Mouse (Mus musculus) MEL (cell line): ENCODE measurements at regions not wholly inside any gene's neighbourhood (a gene's known extent, or its start where the extent isn't known, plus 50 kb on each side); places are given as distances from the start of the nearest gene placed in this dataset.

Experiments
- DNase-seq: peaks from one replicate; pipeline ENCODE4 v3.0.0; 2011; ENCODE audit warnings: low read depth, low spot score
- H3K27ac ChIP-seq: 2 replicates; pipeline ENCODE4 v1.5.1; 2012; ENCODE audit warnings: low read depth, mild to moderate bottlenecking, control low read depth, low read length, moderate library complexity; ENCODE audit not compliant: control insufficient read depth
- H3K27me3 ChIP-seq, 2 experiments: fragments of 150-350 bp in 1 of 2; sonication (generic) in 1 of 2; 2 replicates each; pipeline ENCODE4 v1.6.1; 2012; ENCODE audit warnings: low read length in 2 of 2, mild to moderate bottlenecking in 2 of 2, improper control_type of control experiment in 1 of 2, moderate library complexity in 1 of 2; ENCODE audit not compliant: insufficient read depth in 2 of 2, control insufficient read depth in 1 of 2
- H3K36me3 ChIP-seq, 2 experiments: 2 replicates each; pipeline ENCODE4 v1.6.1; 2012 to 2014; ENCODE audit warnings: low read length in 2 of 2, improper control_type of control experiment in 1 of 2, inconsistent platforms in 1 of 2, mild to moderate bottlenecking in 1 of 2; ENCODE audit not compliant: insufficient read depth in 2 of 2, control insufficient read depth in 1 of 2
- H3K4me1 ChIP-seq, 2 experiments: fragments of 150-350 bp in 1 of 2; sonication (generic) in 1 of 2; 2 replicates each; pipeline ENCODE4 v1.6.1; 2012; ENCODE audit warnings: low read length in 2 of 2, improper control_type of control experiment in 1 of 2, mild to moderate bottlenecking in 1 of 2; ENCODE audit not compliant: insufficient read depth in 2 of 2, control insufficient read depth in 1 of 2
- H3K4me3 ChIP-seq, 2 experiments: fragments of 150-350 bp in 1 of 2; sonication (generic) in 1 of 2; 2 replicates each; pipeline ENCODE4 v1.5.1; 2012; ENCODE audit warnings: low read depth in 2 of 2, low read length in 2 of 2, mild to moderate bottlenecking in 2 of 2, moderate library complexity in 2 of 2, control low read depth in 1 of 2, improper control_type of control experiment in 1 of 2; ENCODE audit not compliant: control insufficient read depth in 1 of 2, insufficient read depth in 1 of 2
- H3K79me2 ChIP-seq: 2 replicates; pipeline ENCODE4 v1.6.1; 2012; ENCODE audit warnings: mild to moderate bottlenecking, low read length, moderate library complexity; ENCODE audit not compliant: control insufficient read depth, poor library complexity, insufficient read depth
- H3K9ac ChIP-seq: 2 replicates; pipeline ENCODE4 v1.6.1; 2012; ENCODE audit warnings: low read depth, mild to moderate bottlenecking, control low read depth, low read length, moderate library complexity; ENCODE audit not compliant: control insufficient read depth, poor library complexity, severe bottlenecking
- H3K9me3 ChIP-seq: fragments of 150-350 bp; sonication (generic); replicated peaks from 2 replicates; pipeline ENCODE4 v1.6.1; 2012; ENCODE audit warnings: mild to moderate bottlenecking, low read length, improper control_type of control experiment, moderate library complexity; ENCODE audit not compliant: insufficient read depth
- CHD1 ChIP-seq: IDR thresholded peaks from 2 replicates; pipeline ENCODE4 v1.6.1; 2012; ENCODE audit warnings: low read depth, mild to moderate bottlenecking, inconsistent platforms, low read length, improper control_type of control experiment
- CTCF ChIP-seq, 3 experiments: IDR thresholded peaks in 2 of 3; conservative IDR thresholded peaks in 1 of 3; 2 replicates each; pipeline ENCODE4 v1.5.1; 2011 to 2012; ENCODE audit warnings: low read length in 3 of 3, low read depth in 2 of 3, mild to moderate bottlenecking in 2 of 3, improper control_type of control experiment in 1 of 3, inconsistent platforms in 1 of 3, mixed read lengths in 1 of 3, moderate library complexity in 1 of 3; ENCODE audit not compliant: control insufficient read depth in 1 of 3, insufficient read depth in 1 of 3, poor library complexity in 1 of 3, severe bottlenecking in 1 of 3
- EP300 ChIP-seq, 2 experiments: IDR thresholded peaks; 2 replicates each; pipeline ENCODE4 v1.6.1; 2011; ENCODE audit warnings: improper control_type of control experiment in 2 of 2, low read length in 2 of 2, low read depth in 1 of 2, mild to moderate bottlenecking in 1 of 2
- GATA1 ChIP-seq: IDR thresholded peaks from 2 replicates; pipeline ENCODE4 v1.6.1; 2011; ENCODE audit warnings: low read depth, low read length, improper control_type of control experiment
- HCFC1 ChIP-seq: IDR thresholded peaks from 2 replicates; pipeline ENCODE4 v1.6.1; 2012; ENCODE audit warnings: low read depth, mild to moderate bottlenecking, inconsistent platforms, low read length, improper control_type of control experiment, moderate library complexity
- KAT2A ChIP-seq: conservative IDR thresholded peaks from 2 replicates; pipeline ENCODE4 v1.6.1; 2012; ENCODE audit warnings: low read depth, low read length, improper control_type of control experiment, inconsistent platforms
- MAX ChIP-seq: IDR thresholded peaks from 2 replicates; pipeline ENCODE4 v1.6.1; 2011; ENCODE audit warnings: low read length, improper control_type of control experiment
- MEF2A ChIP-seq: IDR thresholded peaks from 2 replicates; pipeline ENCODE4 v1.6.1; 2014; ENCODE audit warnings: low read depth, mild to moderate bottlenecking, inconsistent platforms, low read length, improper control_type of control experiment; ENCODE audit not compliant: poor library complexity, insufficient replicate concordance, severe bottlenecking; ENCODE audit errors: extremely low read depth
- MXI1 ChIP-seq: IDR thresholded peaks from 2 replicates; pipeline ENCODE4 v1.6.1; 2011; ENCODE audit warnings: mild to moderate bottlenecking, low read depth, low read length, improper control_type of control experiment
- NELFE ChIP-seq: IDR thresholded peaks from 2 replicates; pipeline ENCODE4 v1.6.1; 2011; ENCODE audit warnings: low read depth, low read length, improper control_type of control experiment
- POLR2A ChIP-seq, 2 experiments: IDR thresholded peaks; 2 replicates each; pipeline ENCODE4 v1.6.1; 2011 to 2012; ENCODE audit warnings: low read length in 2 of 2, mild to moderate bottlenecking in 2 of 2, control low read depth in 1 of 2, improper control_type of control experiment in 1 of 2, low read depth in 1 of 2, moderate library complexity in 1 of 2; ENCODE audit not compliant: control insufficient read depth in 1 of 2, insufficient read depth in 1 of 2, poor library complexity in 1 of 2
- POLR2AphosphoS2 ChIP-seq: IDR thresholded peaks from 2 replicates; pipeline ENCODE4 v1.6.1; 2011; ENCODE audit warnings: low read length, improper control_type of control experiment
- POLR2AphosphoS5 ChIP-seq: IDR thresholded peaks from 2 replicates; pipeline ENCODE4 v1.6.1; 2012; ENCODE audit warnings: low read depth, borderline replicate concordance, mild to moderate bottlenecking, inconsistent platforms, low read length, moderate library complexity, mixed read lengths
- RCOR1 ChIP-seq: IDR thresholded peaks from 2 replicates; pipeline ENCODE4 v1.6.1; 2012; ENCODE audit warnings: low read depth, mild to moderate bottlenecking, inconsistent platforms, low read length, improper control_type of control experiment
- SMC3 ChIP-seq: IDR thresholded peaks from 2 replicates; pipeline ENCODE4 v1.6.1; 2011; ENCODE audit warnings: low read depth, low read length, improper control_type of control experiment
- TBP ChIP-seq: IDR thresholded peaks from 2 replicates; pipeline ENCODE4 v1.8.0; 2011; ENCODE audit warnings: low read depth, low read length, improper control_type of control experiment
- TCF12 ChIP-seq: IDR thresholded peaks from 2 replicates; pipeline ENCODE4 v1.6.1; 2014; ENCODE audit warnings: low read depth, mild to moderate bottlenecking, inconsistent platforms, low read length, improper control_type of control experiment, moderate library complexity
- USF1 ChIP-seq: IDR thresholded peaks from 2 replicates; pipeline ENCODE4 v1.6.1; 2014; ENCODE audit warnings: low read depth, mild to moderate bottlenecking, inconsistent platforms, low read length, improper control_type of control experiment, moderate library complexity
- USF2 ChIP-seq, 2 experiments: IDR thresholded peaks; 2 replicates each; pipeline ENCODE4 v1.6.1; 2011 to 2012; ENCODE audit warnings: improper control_type of control experiment in 2 of 2, low read length in 2 of 2, borderline replicate concordance in 1 of 2, inconsistent platforms in 1 of 2, low read depth in 1 of 2, mild to moderate bottlenecking in 1 of 2; ENCODE audit not compliant: insufficient read depth in 1 of 2
- ZC3H11A ChIP-seq: IDR thresholded peaks from 2 replicates; pipeline ENCODE4 v1.6.1; 2012; ENCODE audit warnings: low read depth, mild to moderate bottlenecking, inconsistent platforms, low read length, improper control_type of control experiment
- ZNF384 ChIP-seq: IDR thresholded peaks from 2 replicates; pipeline ENCODE4 v1.6.1; 2012; ENCODE audit warnings: low read depth, mild to moderate bottlenecking, inconsistent platforms, low read length, improper control_type of control experiment

GRCm38 (mm10) chr2:92526676-92527395, 66.5 kb upstream of the Slc35c1 start (continued):
- TF ChIP-seq POLR2AphosphoS5: no peak
- TF ChIP-seq TCF12: no peak
- no peak for TF ChIP-seq POLR2AphosphoS2

- no peaks in the 10 kb centered on the region for H3K36me3 ChIP-seq
- TF ChIP-seq ZNF384 (no peak), USF2 (IDR thresholded peaks at IDR 0.05; ENCODE audit: borderline replicate concordance in 1 of 2, insufficient read depth in 1 of 2, low read depth in 1 of 2, low read length in 2 of 2) (no peak), CHD1 (no peak), HCFC1 (no peak), MXI1 (no peak), GATA1 (no peak), RCOR1 (no peak), POLR2A (IDR thresholded peaks at IDR 0.05; ENCODE audit: control insufficient read depth in 1 of 2, insufficient read depth in 1 of 2, low read depth in 1 of 2, low read length in 2 of 2, poor library complexity in 1 of 2) (no peak), NELFE (no peak), CTCF (IDR thresholded peaks at IDR 0.05 in 2 of 3, conservative IDR thresholded peaks at IDR 0.05 in 1 of 3; ENCODE audit: control insufficient read depth in 1 of 3, insufficient read depth in 1 of 3, low read depth in 2 of 3, low read length in 3 of 3, poor library complexity in 1 of 3, severe bottlenecking in 1 of 3) (no peak), TBP (no peak), ZC3H11A (no peak), POLR2AphosphoS2 (no peak), MAX (no peak), MEF2A (no peak), USF1 (no peak), SMC3 (no peak), EP300 (IDR thresholded peaks at IDR 0.05; ENCODE audit: low read depth in 1 of 2, low read length in 2 of 2) (no peak), KAT2A (no peak)
- no peak overlapping the region for H3K4me3 ChIP-seq
- no peak overlapping the region for H3K27ac ChIP-seq
- no peak for DNase-seq
- H3K4me1 ChIP-seq: no peaks in the 10 kb centered on the region
- no peaks in the 10 kb centered on the region for H3K79me2 ChIP-seq
- no peaks in the 10 kb centered on the region for H3K9me3 ChIP-seq
- H3K9ac ChIP-seq: no peak overlapping the region
- H3K27me3 ChIP-seq: peaks cover 14 to 25% of the 10 kb centered on the region in 2 experiments
Measured at GRCm38 (mm10) chr2:92525628-92526027, 65.3 kb upstream of the Slc35c1 start.
